Mouse (Mus musculus): ENCODE measurements at regions not wholly inside any gene's neighbourhood (a gene's known extent, or its start where the extent isn't known, plus 50 kb on each side); places are given as distances from the start of the nearest gene placed in this dataset.

- no peak overlapping the region for H3K27ac ChIP-seq
- no peak overlapping the region for H3K4me3 ChIP-seq
- TF ChIP-seq CTCF (IDR thresholded peaks at IDR 0.05) = no peak
- DNase-seq = no peak
- intact Hi-C loops (cut with DNase I) = no loop called here
These were observed 209.1 kb upstream of the Zbtb20 start for GRCm38 (mm10) chr16:42666601-42667000.

GRCm38 (mm10) chr16:42651904-42652732, 223.6 kb upstream of the Zbtb20 start:
- intact Hi-C loops (cut with DNase I) = no loop called here
- Histone ChIP-seq H3K4me3 (no peak overlapping the region), H3K27ac (no peak overlapping the region)
- TF ChIP-seq CTCF (IDR thresholded peaks at IDR 0.05) = no peak
- no peak for DNase-seq

GRCm38 (mm10) chr16:42649767-42650166, 225.9 kb upstream of the Zbtb20 start:
- intact Hi-C loops (cut with DNase I) = no loop called here
- Histone ChIP-seq H3K27ac (no peak overlapping the region), H3K4me3 (no peak overlapping the region)
- no peak for TF ChIP-seq CTCF (IDR thresholded peaks at IDR 0.05)
- no peak for DNase-seq

GRCm38 (mm10) chr16:42648531-42649142, 227.0 kb upstream of the Zbtb20 start:
- intact Hi-C loops (cut with DNase I) = no loop called here

GRCm38 (mm10) chr16:42647762-42648161, 227.9 kb upstream of the Zbtb20 start:
- H3K27ac ChIP-seq = no peak overlapping the region
- no peak overlapping the region for H3K4me3 ChIP-seq
- intact Hi-C loops (cut with DNase I) = no loop called here

More at GRCm38 (mm10) chr16:42648531-42649142, 227.0 kb upstream of the Zbtb20 start:
- DNase-seq = no peak
- Histone ChIP-seq H3K4me3 (no peak overlapping the region), H3K27ac (no peak overlapping the region)
- no peak for TF ChIP-seq CTCF (IDR thresholded peaks at IDR 0.05)

GRCm38 (mm10) chr16:42635766-42636165, 239.9 kb upstream of the Zbtb20 start:
- no peak for TF ChIP-seq CTCF (IDR thresholded peaks at IDR 0.05)
- Histone ChIP-seq H3K27ac (no peak overlapping the region), H3K4me3 (no peak overlapping the region)
- DNase-seq = no peak
- intact Hi-C loops (cut with DNase I) = no loop called here

More at GRCm38 (mm10) chr16:42647762-42648161, 227.9 kb upstream of the Zbtb20 start:
- no peak for TF ChIP-seq CTCF (IDR thresholded peaks at IDR 0.05)
- DNase-seq = no peak

GRCm38 (mm10) chr16:42627675-42628074, 248.0 kb upstream of the Zbtb20 start:
- TF ChIP-seq CTCF (IDR thresholded peaks at IDR 0.05) = no peak
- H3K4me3 ChIP-seq = no peak overlapping the region
- no peak overlapping the region for H3K27ac ChIP-seq
- DNase-seq = no peak
- intact Hi-C loops (cut with DNase I) = no loop called here

GRCm38 (mm10) chr16:42615920-42616319, 259.8 kb upstream of the Zbtb20 start:
- TF ChIP-seq CTCF (IDR thresholded peaks at IDR 0.05) = no peak
- intact Hi-C loops (cut with DNase I) = no loop called here
- Histone ChIP-seq H3K27ac (no peak overlapping the region), H3K4me3 (no peak overlapping the region)
- DNase-seq = no peak

- no peak overlapping the region for H3K4me3 ChIP-seq
- H3K27ac ChIP-seq = no peak overlapping the region
- no peak for TF ChIP-seq CTCF (IDR thresholded peaks at IDR 0.05)
- intact Hi-C loops (cut with DNase I) = no loop called here
- no peak for DNase-seq
These were observed 263.7 kb upstream of the Zbtb20 start for GRCm38 (mm10) chr16:42612011-42612410.

GRCm38 (mm10) chr16:42608336-42608735, 267.3 kb upstream of the Zbtb20 start:
- DNase-seq = no peak
- TF ChIP-seq CTCF (IDR thresholded peaks at IDR 0.05) = no peak
- intact Hi-C loops (cut with DNase I) = no loop called here
- Histone ChIP-seq H3K4me3 (no peak overlapping the region), H3K27ac (no peak overlapping the region; the same call in 1 of the 2 replicates)

GRCm38 (mm10) chr16:42592321-42592720, 251.9 kb upstream of the Gap43 start:
- Histone ChIP-seq H3K27ac (no peak overlapping the region), H3K4me3 (no peak overlapping the region)
- TF ChIP-seq CTCF (IDR thresholded peaks at IDR 0.05) = no peak
- intact Hi-C loops (cut with DNase I) = no loop called here
- DNase-seq = no peak

- no peak overlapping the region for H3K27ac ChIP-seq
- DNase-seq = no peak
- intact Hi-C loops (cut with DNase I) = no loop called here
- no peak for TF ChIP-seq CTCF (IDR thresholded peaks at IDR 0.05)
- H3K4me3 ChIP-seq = no peak overlapping the region
These were observed 251.1 kb upstream of the Gap43 start for GRCm38 (mm10) chr16:42591530-42591929.

- TF ChIP-seq CTCF (IDR thresholded peaks at IDR 0.05) = no peak
- intact Hi-C loops (cut with DNase I) = no loop called here
- Histone ChIP-seq H3K4me3 (no peak overlapping the region), H3K27ac (no peak overlapping the region)
- DNase-seq = no peak
These were observed 245.7 kb upstream of the Gap43 start for GRCm38 (mm10) chr16:42586196-42586595.
